Mouse (Mus musculus) cerebellum, adult 2 months (tissue): ENCODE measurements at regions not wholly inside any gene's neighbourhood (a gene's known extent, or its start where the extent isn't known, plus 50 kb on each side); places are given as distances from the start of the nearest gene placed in this dataset.

ENCODE experiments used
- DNase-seq, 2 experiments: peaks; one replicate each; pipeline ENCODE4 v3.0.0; 2021
- H3K27ac ChIP-seq: fragments of 200-500 bp; 2 replicates; pipeline ENCODE4 v1.5.1; 2012; ENCODE audit warnings: low read length, control low read depth, inconsistent platforms; ENCODE audit not compliant: insufficient read depth
- H3K27me3 ChIP-seq: fragments of 200-500 bp; 2 replicates; pipeline ENCODE4 v1.6.1; 2012; ENCODE audit warnings: inconsistent platforms, mild to moderate bottlenecking, low read length, moderate library complexity; ENCODE audit not compliant: control insufficient read depth, insufficient read depth
- H3K4me1 ChIP-seq: fragments of 200-500 bp; 2 replicates; pipeline ENCODE4 v1.6.1; 2011; ENCODE audit warnings: low read length; ENCODE audit not compliant: control insufficient read depth, insufficient read depth
- H3K4me3 ChIP-seq: fragments of 200-500 bp; replicated peaks from 2 replicates; pipeline ENCODE3; 2011; ENCODE audit warnings: mild to moderate bottlenecking, low read depth, low read length, control low read depth; ENCODE audit not compliant: insufficient read depth
- CTCF ChIP-seq: fragments of 200-500 bp; IDR thresholded peaks from 2 replicates; pipeline ENCODE4 v1.5.1; 2011; ENCODE audit warnings: low read depth, mild to moderate bottlenecking, control low read depth, low read length, moderate library complexity, borderline replicate concordance; ENCODE audit not compliant: insufficient read depth
- POLR2A ChIP-seq: fragments of 200-500 bp; IDR thresholded peaks from 2 replicates; pipeline ENCODE4 v1.6.1; 2011; ENCODE audit warnings: low read length, control low read depth, borderline replicate concordance; ENCODE audit not compliant: insufficient read depth
- WGBS: fragments of 180-500 bp; shearing (Covaris S2); methylation state at CpG from one replicate; pipeline ENCODE4 v1.1.7; 2018; 5-methylcytosine and 5-hydroxymethylcytosine counted together

GRCm38 (mm10) chr17:42927320-42927719 is 50.9 kb upstream of the Cd2ap start:
- Histone ChIP-seq H3K4me3 (no peak overlapping the region), H3K27ac (no peak overlapping the region), H3K4me1 (no peaks in the 10 kb centered on the region), H3K27me3 (no peaks in the 10 kb centered on the region)
- no peak for DNase-seq
- WGBS, result 92% methylated on average over 4 of the region's 4 CpGs
- TF ChIP-seq POLR2A (no peak), CTCF (no peak)
